Mouse (Mus musculus) intestine, embryonic 16.5 days (tissue): ENCODE data around the gene Gm21987. TPM values are rescaled to one million over a fixed set of nuclear protein-coding genes. Genes with fewer than 3 reads are reported as not detected.

Experiments used
- ATAC-seq: fragments of 200-750 bp; cut with Nextera tagmentation; 2 replicates; pipeline ENCODE4 v1.8.0; 2017; ENCODE audit warnings: moderate TSS enrichment, moderate library complexity
- H3K27ac ChIP-seq: fragments of 300-500 bp; sonication (generic); 2 replicates; pipeline ENCODE4 v1.5.1; 2014; ENCODE audit warnings: mild to moderate bottlenecking, low read length
- H3K27me3 ChIP-seq: fragments of 300-500 bp; sonication (generic); replicated peaks from 2 replicates; pipeline ENCODE4 v1.6.1; 2014; ENCODE audit warnings: low read length, control low read depth, mixed read lengths; ENCODE audit not compliant: control insufficient read depth, insufficient read depth
- H3K36me3 ChIP-seq: fragments of 300-500 bp; sonication (generic); 2 replicates; pipeline ENCODE4 v1.6.1; 2014; ENCODE audit warnings: low read length, control low read depth; ENCODE audit not compliant: control insufficient read depth, insufficient read depth
- H3K4me1 ChIP-seq: fragments of 300-500 bp; sonication (generic); 2 replicates; pipeline ENCODE4 v1.6.1; 2014; ENCODE audit warnings: low read length, control low read depth, mixed read lengths; ENCODE audit not compliant: control insufficient read depth, insufficient read depth
- H3K4me2 ChIP-seq: fragments of 300-500 bp; sonication (generic); 2 replicates; pipeline ENCODE4 v1.6.1; 2014; ENCODE audit warnings: low read depth, low read length, control low read depth
- H3K4me3 ChIP-seq: fragments of 300-500 bp; sonication (generic); 2 replicates; pipeline ENCODE4 v1.5.1; 2014; ENCODE audit warnings: mild to moderate bottlenecking, low read length
- H3K9ac ChIP-seq: fragments of 300-500 bp; sonication (generic); 2 replicates; pipeline ENCODE4 v1.6.1; 2014; ENCODE audit warnings: low read depth, low read length
- H3K9me3 ChIP-seq: fragments of 300-500 bp; sonication (generic); 2 replicates; pipeline ENCODE4 v1.6.1; 2016; ENCODE audit warnings: low read length, control low read depth; ENCODE audit not compliant: control insufficient read depth
- WGBS: fragments of 180-500 bp; shearing (Covaris S2); extraction: QIAGEN DNeasy Blood & Tissue Kit; methylation state at CpG from one replicate; pipeline ENCODE4 v1.1.7; 2014; 5-methylcytosine and 5-hydroxymethylcytosine counted together
- polyA plus RNA-seq: library from polyadenylated mRNA; unstranded; fragments of >200 nt; fragmentation: Nextera tagmentation; extraction: Ambion mirVana; gene quantifications from 2 replicates; pipeline ENCODE4 v1.2.1, GENCODE M21; 2015

The Gm21987 gene
- polyA plus RNA-seq: 0.54 and 1.6 TPM in 2 replicates

- H3K27ac ChIP-seq: peak within 1 kb of the TSS; percentile 86
- no peaks in the 10 kb centered on the region for H3K9me3 ChIP-seq
- ATAC-seq: peak; percentile 95
- no peaks in the 10 kb centered on the region for H3K27me3 ChIP-seq
- H3K36me3 ChIP-seq: 0 out of 2 replicates have a peak, but pooled peaks cover 3% of the 10 kb centered on the region
- peak within 1 kb of the TSS; percentile 59 for H3K4me2 ChIP-seq
- peaks cover 14% of the 10 kb centered on the region for H3K4me1 ChIP-seq
- peak within 1 kb of the TSS; percentile 69 for H3K4me3 ChIP-seq
- WGBS: 3% methylated on average over 35 of the region's 35 CpGs
- peak within 1 kb of the TSS; percentile 86 for H3K9ac ChIP-seq
Measured at GRCm38 (mm10) chr16:38346529-38347325, at the start of gene Gm21987, which contains the start of gene Cox17. Gene Gm21987 (plus strand): TSS chr16:38347040. Gene Cox17 (plus strand): TSS chr16:38346991.

- H3K36me3 ChIP-seq: no peaks in the 10 kb centered on the region
- H3K27ac ChIP-seq: no peak overlapping the region
- H3K4me2 ChIP-seq: no peak overlapping the region
- H3K9ac ChIP-seq: no peak overlapping the region
- H3K4me3 ChIP-seq: no peak overlapping the region
- 69% methylated on average over 6 of the region's 6 CpGs for WGBS
- peaks cover 3% of the 10 kb centered on the region; the same call in 1 of the 2 replicates for H3K4me1 ChIP-seq
- no peaks in the 10 kb centered on the region for H3K27me3 ChIP-seq
- H3K9me3 ChIP-seq: no peaks in the 10 kb centered on the region
- ATAC-seq: no peak
Measured at GRCm38 (mm10) chr16:38298410-38298809, 48.4 kb upstream of the Gm21987 start.

- Histone ChIP-seq H3K27ac (no peak overlapping the region), H3K4me3 (no peak overlapping the region), H3K27me3 (no peaks in the 10 kb centered on the region), H3K4me1 (peaks cover 3% of the 10 kb centered on the region; the same call in 1 of the 2 replicates), H3K36me3 (no peaks in the 10 kb centered on the region), H3K9ac (no peak overlapping the region), H3K9me3 (no peaks in the 10 kb centered on the region), H3K4me2 (no peak overlapping the region)
- ATAC-seq: no peak
- 87% methylated on average over 13 of the region's 13 CpGs for WGBS
Measured at GRCm38 (mm10) chr16:38302367-38302766, 44.5 kb upstream of the Gm21987 start.

GRCm38 (mm10) chr16:38304460-38305194 lies 42.2 kb upstream of the Gm21987 start:
- no peaks in the 10 kb centered on the region for H3K9me3 ChIP-seq
- no peak overlapping the region for H3K4me3 ChIP-seq
- H3K36me3 ChIP-seq: no peaks in the 10 kb centered on the region
- H3K4me2 ChIP-seq: no peak overlapping the region
- H3K4me1 ChIP-seq: no peaks in the 10 kb centered on the region
- WGBS: 66% methylated on average over 17 of the region's 17 CpGs
- no peak overlapping the region for H3K27ac ChIP-seq
- no peaks in the 10 kb centered on the region for H3K27me3 ChIP-seq
- peak; percentile 48; the same call in 1 of the 2 replicates for ATAC-seq
- H3K9ac ChIP-seq: no peak overlapping the region

GRCm38 (mm10) chr16:38306571-38307220 lies 40.1 kb upstream of the Gm21987 start:
- Histone ChIP-seq H3K27me3 (no peaks in the 10 kb centered on the region), H3K36me3 (no peaks in the 10 kb centered on the region), H3K27ac (no peak overlapping the region), H3K4me3 (no peak overlapping the region), H3K4me1 (no peaks in the 10 kb centered on the region), H3K4me2 (no peak overlapping the region), H3K9me3 (no peaks in the 10 kb centered on the region), H3K9ac (no peak overlapping the region)
- ATAC-seq: no peak
- 55% methylated on average over 18 of the region's 18 CpGs for WGBS

GRCm38 (mm10) chr16:38307221-38307605 lies 39.6 kb upstream of the Gm21987 start:
- ATAC-seq: no peak
- H3K4me2 ChIP-seq: no peak overlapping the region
- no peaks in the 10 kb centered on the region for H3K4me1 ChIP-seq
- no peak overlapping the region for H3K9ac ChIP-seq
- H3K4me3 ChIP-seq: no peak overlapping the region
- H3K36me3 ChIP-seq: no peaks in the 10 kb centered on the region
- no peaks in the 10 kb centered on the region for H3K27me3 ChIP-seq
- no peaks in the 10 kb centered on the region for H3K9me3 ChIP-seq
- WGBS: 50% methylated on average over 5 of the region's 5 CpGs
- H3K27ac ChIP-seq: no peak overlapping the region

- 62% methylated on average over 7 of the region's 7 CpGs for WGBS
- Histone ChIP-seq H3K36me3 (no peaks in the 10 kb centered on the region), H3K4me1 (no peaks in the 10 kb centered on the region), H3K27ac (no peak overlapping the region), H3K4me2 (no peak overlapping the region), H3K9me3 (no peaks in the 10 kb centered on the region), H3K27me3 (no peaks in the 10 kb centered on the region), H3K9ac (no peak overlapping the region), H3K4me3 (no peak overlapping the region)
- ATAC-seq: no peak
Measured at GRCm38 (mm10) chr16:38307651-38308050, 39.2 kb upstream of the Gm21987 start.

GRCm38 (mm10) chr16:38308195-38308594 lies 38.6 kb upstream of the Gm21987 start:
- H3K27ac ChIP-seq: no peak overlapping the region
- no peaks in the 10 kb centered on the region for H3K9me3 ChIP-seq
- no peaks in the 10 kb centered on the region for H3K36me3 ChIP-seq
- no peak for ATAC-seq
- H3K4me3 ChIP-seq: no peak overlapping the region
- H3K4me1 ChIP-seq: no peaks in the 10 kb centered on the region
- WGBS: 81% methylated on average over 11 of the region's 11 CpGs
- H3K27me3 ChIP-seq: no peaks in the 10 kb centered on the region
- H3K9ac ChIP-seq: no peak overlapping the region
- H3K4me2 ChIP-seq: no peak overlapping the region

- WGBS: 74% methylated on average over 9 of the region's 9 CpGs
Measured at GRCm38 (mm10) chr16:38318492-38318891, 28.3 kb upstream of the Gm21987 start.

More at GRCm38 (mm10) chr16:38318492-38318891, 28.3 kb upstream of the Gm21987 start:
- no peaks in the 10 kb centered on the region for H3K27me3 ChIP-seq
- H3K27ac ChIP-seq: no peak overlapping the region
- no peaks in the 10 kb centered on the region for H3K9me3 ChIP-seq
- H3K36me3 ChIP-seq: no peaks in the 10 kb centered on the region
- no peak overlapping the region for H3K9ac ChIP-seq
- H3K4me3 ChIP-seq: no peak overlapping the region
- ATAC-seq: no peak
- H3K4me1 ChIP-seq: no peaks in the 10 kb centered on the region
- no peak overlapping the region for H3K4me2 ChIP-seq
